Mouse (Mus musculus) liver, embryonic 13.5 days (tissue): ENCODE measurements around the gene Slc22a6. TPM values are rescaled to one million over a fixed set of nuclear protein-coding genes. Genes with fewer than 3 reads are reported as not detected.

Experiments used
- ATAC-seq: fragments of 200-750 bp; cut with Nextera tagmentation; 2 replicates; pipeline ENCODE4 v1.8.0; 2017; ENCODE audit warnings: low read depth, mild to moderate bottlenecking, moderate number of reproducible peaks, moderate library complexity
- DNase-seq: peaks from one replicate; pipeline ENCODE4 v3.0.0; 2022
- H3K27ac ChIP-seq: fragments of 300-500 bp; sonication (generic); 2 replicates; pipeline ENCODE4 v1.5.1; 2015; ENCODE audit warnings: moderate library complexity, mild to moderate bottlenecking, inconsistent platforms
- H3K27me3 ChIP-seq: fragments of 300-500 bp; sonication (generic); 2 replicates; pipeline ENCODE4 v1.6.1; 2015; ENCODE audit warnings: mild to moderate bottlenecking, inconsistent platforms
- H3K36me3 ChIP-seq: fragments of 300-500 bp; sonication (generic); 2 replicates; pipeline ENCODE4 v1.6.1; 2015; ENCODE audit warnings: mild to moderate bottlenecking, inconsistent platforms
- H3K4me1 ChIP-seq: fragments of 300-500 bp; sonication (generic); replicated peaks from 2 replicates; pipeline ENCODE4 v1.6.1; 2015; ENCODE audit warnings: inconsistent platforms
- H3K4me2 ChIP-seq: fragments of 300-500 bp; sonication (generic); 2 replicates; pipeline ENCODE4 v1.6.1; 2015; ENCODE audit warnings: inconsistent platforms, mild to moderate bottlenecking, moderate library complexity
- H3K4me3 ChIP-seq: fragments of 300-500 bp; sonication (generic); replicated peaks from 2 replicates; pipeline ENCODE4 v1.5.1; 2015; ENCODE audit warnings: mild to moderate bottlenecking, inconsistent platforms
- H3K9ac ChIP-seq: fragments of 300-500 bp; sonication (generic); 2 replicates; pipeline ENCODE4 v1.6.1; 2015; ENCODE audit warnings: mild to moderate bottlenecking, inconsistent platforms
- H3K9me3 ChIP-seq: fragments of 300-500 bp; sonication (generic); replicated peaks from 2 replicates; pipeline ENCODE4 v1.6.1; 2016; ENCODE audit warnings: inconsistent platforms
- WGBS: fragments of 180-500 bp; shearing (Covaris S2); methylation state at CpG from one replicate; pipeline ENCODE4 v1.1.7; 2015; ENCODE audit not compliant: insufficient replicate concordance; 5-methylcytosine and 5-hydroxymethylcytosine counted together
- polyA plus RNA-seq: library from polyadenylated mRNA; unstranded; fragments of >200 nt; fragmentation: Nextera tagmentation; extraction: Ambion mirVana; gene quantifications from 2 replicates; pipeline ENCODE4 v1.2.1, GENCODE M21; 2015

The Slc22a6 gene
- polyA plus RNA-seq, 1 experiment from 2014 or later = not detected

DNA sequence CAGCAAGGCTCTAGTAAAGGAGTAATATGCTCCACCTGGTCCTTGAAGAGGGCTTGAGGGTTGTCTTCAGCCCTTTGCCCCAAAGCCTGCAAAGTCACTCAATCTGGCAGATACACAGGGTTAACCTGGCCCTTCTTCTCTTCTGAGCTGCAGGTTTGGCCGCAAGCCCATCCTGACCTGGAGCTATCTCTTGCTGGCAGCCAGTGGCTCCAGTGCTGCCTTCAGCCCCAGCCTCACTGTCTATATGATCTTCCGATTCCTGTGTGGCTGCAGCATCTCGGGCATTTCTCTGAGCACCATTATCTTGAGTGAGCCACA lies 12.6 kb upstream of the Slc22a6 start:
- no peaks in the 10 kb centered on the region for H3K36me3 ChIP-seq
- peak; percentile 18 for ATAC-seq
- H3K9ac ChIP-seq = peak overlapping the region; percentile 8; the same call in 1 of the 2 replicates
- peaks cover 56% of the 10 kb centered on the region for H3K4me1 ChIP-seq
- H3K4me2 ChIP-seq = no peak overlapping the region
- DNase-seq = peak; percentile 20
- no peaks in the 10 kb centered on the region for H3K9me3 ChIP-seq
- H3K27me3 ChIP-seq = peaks cover 12% of the 10 kb centered on the region; the same call in 1 of the 2 replicates
- no peak overlapping the region for H3K4me3 ChIP-seq
- WGBS = 24% methylated on average over 3 of the region's 3 CpGs
- no peak overlapping the region; the same call in 1 of the 2 replicates for H3K27ac ChIP-seq

DNA sequence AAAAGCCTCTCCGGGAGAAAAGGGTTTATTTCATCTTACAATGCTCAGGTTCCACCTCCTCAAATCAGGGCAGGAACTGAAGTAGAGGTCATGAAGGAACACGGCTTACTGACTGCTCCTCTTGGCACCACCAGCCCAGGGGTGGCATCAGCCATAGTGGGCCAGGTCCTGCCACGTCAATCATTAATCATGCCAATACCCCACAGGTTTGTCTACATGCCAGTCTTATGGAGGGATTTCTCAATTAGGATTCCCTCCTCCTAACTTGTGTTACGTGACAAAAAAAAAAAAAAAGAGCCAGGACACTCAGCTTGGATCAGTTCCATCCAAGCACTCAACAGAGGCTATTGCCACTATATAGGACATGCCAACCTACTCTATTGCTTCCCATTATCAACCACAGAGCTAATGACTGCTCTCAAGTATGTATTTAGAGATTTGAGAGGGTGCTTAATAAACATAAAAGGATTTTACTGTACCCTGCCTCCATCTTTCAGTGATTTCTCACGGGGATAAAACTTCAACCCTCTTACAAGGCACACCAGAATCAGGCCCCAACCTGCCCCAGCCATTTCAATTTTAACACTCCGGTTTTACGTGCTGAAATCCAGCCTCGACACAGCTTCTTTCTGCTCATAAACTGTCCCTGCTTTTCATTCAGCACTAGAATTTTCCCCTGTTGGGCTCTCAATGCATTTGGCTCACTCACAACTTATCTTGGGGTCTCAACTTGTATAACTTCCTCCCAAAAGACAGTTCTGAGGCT lies 6.3 kb upstream of the Slc22a6 start:
- Histone ChIP-seq H3K9ac (no peak overlapping the region), H3K27me3 (peaks cover 21% of the 10 kb centered on the region; the same call in 1 of the 2 replicates), H3K9me3 (no peaks in the 10 kb centered on the region), H3K27ac (no peak overlapping the region), H3K4me3 (no peak overlapping the region), H3K36me3 (no peaks in the 10 kb centered on the region), H3K4me2 (no peak overlapping the region), H3K4me1 (no peaks in the 10 kb centered on the region)
- 69% methylated on average over 8 of the region's 8 CpGs for WGBS
- DNase-seq (no peak), ATAC-seq (no peak)

DNA sequence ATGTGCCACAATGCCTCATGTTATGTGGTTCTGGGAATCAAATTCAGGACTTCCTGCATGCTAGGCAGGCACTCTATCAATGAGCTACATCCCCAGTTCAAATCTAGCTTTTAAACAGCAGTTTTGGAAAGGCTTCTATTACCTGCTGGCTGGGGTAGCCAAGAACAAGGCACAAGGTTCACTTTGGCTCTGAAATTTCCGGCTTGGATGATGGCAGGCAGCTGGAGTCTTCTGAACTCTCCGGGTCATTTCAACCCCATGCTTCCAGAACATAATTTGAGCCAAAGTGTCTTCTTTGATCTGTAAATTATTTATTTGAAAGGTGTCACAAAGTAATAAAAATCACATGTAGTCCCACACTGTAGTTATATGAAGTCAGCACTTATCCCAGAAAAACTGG lies 4.7 kb upstream of the Slc22a6 start:
- ATAC-seq (no peak), DNase-seq (no peak)
- Histone ChIP-seq H3K4me1 (no peaks in the 10 kb centered on the region), H3K27ac (no peak overlapping the region), H3K36me3 (no peaks in the 10 kb centered on the region), H3K27me3 (peaks cover 16% of the 10 kb centered on the region; the same call in 1 of the 2 replicates), H3K4me3 (no peak overlapping the region), H3K4me2 (no peak overlapping the region), H3K9me3 (no peaks in the 10 kb centered on the region), H3K9ac (no peak overlapping the region)
- WGBS = 64% methylated on average over 2 of the region's 2 CpGs

DNA sequence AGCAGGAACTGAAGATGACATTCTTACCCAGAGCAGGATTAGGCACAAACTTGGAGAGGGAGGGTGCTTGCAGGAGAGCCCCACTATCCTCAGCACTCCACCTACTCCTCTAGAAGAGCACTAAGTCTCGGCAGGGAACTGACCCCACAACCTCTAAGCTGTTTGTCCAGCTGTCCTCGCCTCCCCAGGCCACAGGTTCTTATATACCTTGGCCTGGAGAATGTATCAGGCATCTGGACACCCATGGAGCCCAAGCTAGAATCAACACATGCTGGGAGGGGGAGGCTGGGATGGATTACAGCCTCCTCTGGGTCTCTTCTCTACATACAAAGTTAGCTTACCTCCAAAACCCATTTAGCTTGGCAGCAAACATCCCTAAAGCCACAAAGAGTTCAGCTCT lies 3.5 kb upstream of the Slc22a6 start:
- 24% methylated on average over 2 of the region's 2 CpGs for WGBS
- no peak overlapping the region for H3K4me2 ChIP-seq
- peaks cover 10% of the 10 kb centered on the region; the same call in 1 of the 2 replicates for H3K27me3 ChIP-seq
- H3K36me3 ChIP-seq = no peaks in the 10 kb centered on the region
- no peak overlapping the region for H3K4me3 ChIP-seq
- no peaks in the 10 kb centered on the region for H3K9me3 ChIP-seq
- H3K4me1 ChIP-seq = no peaks in the 10 kb centered on the region
- no peak overlapping the region for H3K27ac ChIP-seq
- no peak for ATAC-seq
- no peak for DNase-seq
- H3K9ac ChIP-seq = no peak overlapping the region

DNA sequence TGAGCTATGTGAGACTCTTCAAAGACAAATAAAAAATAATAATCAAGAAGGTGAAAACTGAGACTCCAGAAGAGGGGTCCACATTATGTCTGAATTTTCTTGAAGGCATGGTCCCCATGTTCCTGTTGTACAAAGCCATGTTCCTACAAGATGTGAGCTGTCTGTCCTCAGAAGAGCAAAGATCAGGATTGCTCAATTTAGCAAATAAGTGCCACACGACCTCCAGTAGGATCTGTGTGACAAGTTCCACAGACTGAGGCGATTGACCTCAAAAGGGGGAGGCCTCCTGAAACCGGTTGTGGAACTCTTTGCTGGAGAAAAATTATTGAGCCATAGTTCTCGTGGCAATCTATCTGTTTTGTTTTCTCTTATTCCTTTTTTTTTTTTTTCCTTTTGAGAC lies 1.5 kb upstream of the Slc22a6 start:
- H3K9ac ChIP-seq = no peak overlapping the region
- H3K4me3 ChIP-seq = no peak overlapping the region
- H3K4me2 ChIP-seq = no peak overlapping the region
- H3K9me3 ChIP-seq = no peaks in the 10 kb centered on the region
- 46% methylated on average over 4 of the region's 4 CpGs for WGBS
- peaks cover 10% of the 10 kb centered on the region; the same call in 1 of the 2 replicates for H3K27me3 ChIP-seq
- no peak for ATAC-seq
- H3K27ac ChIP-seq = no peak overlapping the region
- no peaks in the 10 kb centered on the region for H3K36me3 ChIP-seq
- DNase-seq = no peak
- no peaks in the 10 kb centered on the region for H3K4me1 ChIP-seq

DNA sequence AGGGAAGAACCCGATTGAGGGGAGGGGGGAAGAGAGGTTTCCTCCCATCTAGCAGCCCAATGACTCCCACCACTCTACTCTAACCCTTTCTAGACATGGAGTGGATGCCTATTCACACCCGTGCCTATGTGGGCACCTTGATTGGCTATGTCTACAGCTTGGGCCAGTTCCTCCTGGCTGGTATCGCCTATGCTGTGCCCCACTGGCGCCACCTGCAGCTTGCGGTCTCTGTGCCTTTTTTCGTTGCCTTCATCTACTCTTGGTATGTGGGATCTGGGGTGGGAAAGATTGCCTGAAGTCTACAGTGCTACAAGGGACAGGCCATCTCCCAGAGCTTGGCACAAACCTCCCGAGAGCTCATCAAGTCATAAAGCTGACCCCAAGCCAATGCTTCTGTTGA lies 3.3 kb downstream of the Slc22a6 start:
- Histone ChIP-seq H3K4me3 (no peak overlapping the region), H3K4me2 (no peak overlapping the region), H3K27ac (no peak overlapping the region), H3K36me3 (no peaks in the 10 kb centered on the region), H3K9ac (no peak overlapping the region), H3K4me1 (no peaks in the 10 kb centered on the region), H3K27me3 (no peaks in the 10 kb centered on the region; the same call in 1 of the 2 replicates), H3K9me3 (no peaks in the 10 kb centered on the region)
- DNase-seq (no peak), ATAC-seq (no peak)
- 83% methylated on average over 7 of the region's 7 CpGs for WGBS

DNA sequence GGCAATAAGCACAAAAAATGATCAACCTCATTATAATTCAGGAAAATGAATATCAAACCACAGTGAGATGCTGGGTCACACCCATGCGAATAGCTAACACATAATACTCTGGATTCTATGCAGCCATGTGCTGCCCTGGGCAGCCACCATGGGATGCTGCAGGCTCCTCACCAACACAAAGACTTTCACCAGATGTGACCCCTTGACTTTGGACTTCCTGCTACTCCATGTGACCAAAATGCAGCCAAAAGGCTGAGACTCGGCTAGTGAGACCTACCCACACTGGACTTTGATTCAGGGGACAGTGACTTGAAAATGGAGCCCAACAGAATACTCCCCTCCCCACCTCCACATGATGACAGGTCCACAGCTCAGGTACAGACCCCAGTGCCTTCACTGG lies 12.4 kb downstream of the Slc22a6 start:
- no peaks in the 10 kb centered on the region for H3K36me3 ChIP-seq
- DNase-seq = no peak
- 60% methylated on average over 2 of the region's 2 CpGs for WGBS
- H3K9me3 ChIP-seq = no peaks in the 10 kb centered on the region
- H3K9ac ChIP-seq = no peak overlapping the region
- H3K27me3 ChIP-seq = no peaks in the 10 kb centered on the region
- no peak overlapping the region for H3K27ac ChIP-seq
- no peak for ATAC-seq
- H3K4me1 ChIP-seq = peaks cover 11% of the 10 kb centered on the region
- no peak overlapping the region for H3K4me2 ChIP-seq
- no peak overlapping the region for H3K4me3 ChIP-seq

DNA sequence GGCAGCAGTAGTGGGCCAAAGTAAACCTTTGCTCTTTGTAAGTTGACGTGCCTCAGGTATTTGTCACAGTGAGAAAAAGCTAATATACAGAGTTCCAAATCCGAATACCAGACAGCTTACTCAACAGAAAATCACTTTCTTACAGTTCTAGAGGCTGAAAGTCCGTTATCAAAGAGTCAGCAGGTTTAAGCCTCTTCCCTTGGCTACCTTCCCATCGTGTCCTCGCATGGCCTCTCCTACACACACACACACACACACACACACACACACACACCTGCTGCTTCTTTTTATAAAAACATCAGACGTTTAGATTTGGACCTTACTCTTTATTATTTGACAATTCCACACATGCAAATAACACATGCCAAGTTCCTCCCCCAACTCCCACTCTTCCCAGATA lies 13.0 kb downstream of the Slc22a6 start:
- ATAC-seq (no peak), DNase-seq (no peak)
- peaks cover 11% of the 10 kb centered on the region for H3K4me1 ChIP-seq
- no peaks in the 10 kb centered on the region for H3K36me3 ChIP-seq
- H3K27ac ChIP-seq = no peak overlapping the region
- H3K9me3 ChIP-seq = no peaks in the 10 kb centered on the region
- no peak overlapping the region for H3K4me2 ChIP-seq
- no peaks in the 10 kb centered on the region for H3K27me3 ChIP-seq
- no peak overlapping the region for H3K9ac ChIP-seq
- 57% methylated on average over 6 of the region's 6 CpGs for WGBS
- no peak overlapping the region for H3K4me3 ChIP-seq

DNA sequence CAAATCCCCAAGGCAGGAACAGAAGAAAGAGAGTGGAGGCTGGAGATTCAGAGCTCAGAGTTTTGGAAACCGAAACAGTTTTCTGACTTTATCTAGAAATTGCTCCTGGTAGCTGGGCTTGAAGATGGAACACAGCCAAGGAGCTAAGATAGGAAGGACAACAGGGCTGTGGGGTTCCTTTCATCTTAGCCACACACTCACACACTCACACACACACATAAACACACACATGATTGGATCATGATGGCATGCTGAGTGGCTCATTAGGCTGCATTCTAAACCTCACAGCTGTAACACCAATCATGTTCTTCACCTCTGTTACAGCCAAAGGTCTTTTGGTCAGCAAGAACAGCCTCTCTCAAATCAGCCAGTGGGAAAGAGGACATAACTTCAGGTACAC lies 14.2 kb downstream of the Slc22a6 start:
- no peaks in the 10 kb centered on the region for H3K9me3 ChIP-seq
- H3K9ac ChIP-seq = no peak overlapping the region
- H3K4me2 ChIP-seq = no peak overlapping the region
- WGBS = 42% methylated on average over 1 of the region's 1 CpGs
- DNase-seq (no peak), ATAC-seq (no peak)
- no peak overlapping the region for H3K4me3 ChIP-seq
- H3K4me1 ChIP-seq = peaks cover 11% of the 10 kb centered on the region
- H3K36me3 ChIP-seq = no peaks in the 10 kb centered on the region
- no peak overlapping the region for H3K27ac ChIP-seq
- H3K27me3 ChIP-seq = no peaks in the 10 kb centered on the region

DNA sequence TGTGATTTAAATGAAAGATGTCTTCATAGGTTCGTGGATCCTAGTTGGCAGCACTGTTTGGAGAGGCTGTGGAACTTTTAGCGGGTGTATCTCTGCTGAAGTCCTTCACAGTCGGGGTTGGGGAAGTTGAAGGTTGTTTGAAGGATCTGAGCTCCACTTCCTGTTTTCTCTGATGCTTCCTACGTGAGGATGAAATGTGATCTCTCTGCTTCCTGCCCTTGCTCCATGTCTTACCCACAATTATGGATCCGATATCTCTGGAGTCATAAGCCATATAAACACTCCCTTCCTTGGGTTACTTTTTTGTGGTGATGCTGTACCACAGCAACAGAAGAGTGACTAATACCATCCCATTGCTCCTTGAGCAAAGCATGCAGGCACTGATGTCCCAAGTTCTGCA lies 24.2 kb downstream of the Slc22a6 start:
- no peak overlapping the region for H3K27ac ChIP-seq
- WGBS = 17% methylated on average over 5 of the region's 5 CpGs
- no peak for ATAC-seq
- no peaks in the 10 kb centered on the region for H3K9me3 ChIP-seq
- H3K4me3 ChIP-seq = no peak overlapping the region
- no peaks in the 10 kb centered on the region for H3K4me1 ChIP-seq
- no peak overlapping the region for H3K4me2 ChIP-seq
- no peak overlapping the region for H3K9ac ChIP-seq
- no peaks in the 10 kb centered on the region for H3K36me3 ChIP-seq
- H3K27me3 ChIP-seq = no peaks in the 10 kb centered on the region
- no peak for DNase-seq

DNA sequence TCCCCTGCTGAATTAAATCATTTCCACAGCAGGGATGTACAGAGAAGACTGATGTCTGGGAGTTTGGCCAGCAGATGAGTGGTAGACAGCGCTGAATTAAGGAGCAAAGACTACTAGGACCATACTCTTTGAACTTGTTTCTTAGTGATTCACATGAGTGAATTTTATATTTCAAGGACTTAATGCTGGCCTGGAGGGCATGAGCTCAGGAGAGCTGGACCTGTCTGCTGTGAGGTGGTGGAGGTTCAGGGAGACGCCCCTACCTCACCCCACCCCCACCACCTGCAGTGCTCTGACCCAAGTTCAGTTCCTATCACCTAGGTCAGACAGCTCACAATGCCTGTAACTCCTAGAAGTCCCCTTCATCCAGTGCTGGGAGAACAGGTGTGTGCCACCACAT lies 28.6 kb downstream of the Slc22a6 start:
- ATAC-seq (no peak), DNase-seq (no peak)
- Histone ChIP-seq H3K4me3 (no peak overlapping the region), H3K4me1 (no peaks in the 10 kb centered on the region), H3K9me3 (no peaks in the 10 kb centered on the region), H3K4me2 (no peak overlapping the region), H3K27me3 (no peaks in the 10 kb centered on the region), H3K9ac (no peak overlapping the region), H3K36me3 (no peaks in the 10 kb centered on the region), H3K27ac (no peak overlapping the region)
- 67% methylated on average over 2 of the region's 2 CpGs for whole genome bisulfite sequencing

DNA sequence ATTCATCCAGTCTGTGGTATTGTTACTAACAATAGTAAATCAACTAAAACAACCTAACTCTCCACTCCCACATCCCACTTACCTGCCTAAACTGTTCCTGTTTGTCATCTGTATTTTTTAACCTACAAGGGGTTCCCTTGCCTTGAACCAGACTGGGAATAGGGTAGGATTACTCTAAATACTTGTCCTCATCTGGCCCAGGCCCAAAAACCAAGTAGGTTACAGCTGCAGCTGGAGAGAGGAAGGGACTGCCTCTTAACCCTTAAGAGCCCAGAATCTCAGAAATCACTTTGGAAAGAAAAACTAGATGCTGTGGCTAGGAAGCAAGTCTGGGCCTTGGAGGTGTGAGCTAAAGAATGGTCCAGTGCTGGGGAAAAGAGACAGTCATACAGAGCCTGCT lies 38.0 kb downstream of the Slc22a6 start:
- H3K36me3 ChIP-seq = no peaks in the 10 kb centered on the region
- no peak overlapping the region for H3K4me3 ChIP-seq
- no peak overlapping the region for H3K27ac ChIP-seq
- H3K4me2 ChIP-seq = no peak overlapping the region
- H3K27me3 ChIP-seq = peaks cover 13% of the 10 kb centered on the region
- DNase-seq (no peak), ATAC-seq (no peak)
- H3K9me3 ChIP-seq = no peaks in the 10 kb centered on the region
- no peak overlapping the region for H3K9ac ChIP-seq
- no peaks in the 10 kb centered on the region for H3K4me1 ChIP-seq
